Mouse (Mus musculus) midbrain, embryonic 15.5 days (tissue): ENCODE results near the gene Dhx37. TPM values are rescaled to one million over a fixed set of nuclear protein-coding genes. Genes with fewer than 3 reads are reported as not detected.
A peak's percentile ranks its signal among the peaks of the same experiment; 100 is the strongest.

Experiments used
- ATAC-seq: fragments of 200-750 bp; cut with Nextera tagmentation; replicated peaks from 2 replicates; pipeline ENCODE4 v1.8.0; 2017; ENCODE audit warnings: moderate TSS enrichment
- H3K27ac ChIP-seq: fragments of 300-500 bp; sonication (generic); 2 replicates; pipeline ENCODE4 v1.5.1; 2015; ENCODE audit warnings: mild to moderate bottlenecking, inconsistent platforms
- H3K27me3 ChIP-seq: fragments of 300-500 bp; sonication (generic); replicated peaks from 2 replicates; pipeline ENCODE4 v1.6.1; 2015; ENCODE audit warnings: inconsistent platforms
- H3K36me3 ChIP-seq: fragments of 300-500 bp; sonication (generic); replicated peaks from 2 replicates; pipeline ENCODE4 v1.6.1; 2015; ENCODE audit warnings: inconsistent platforms
- H3K4me1 ChIP-seq: fragments of 300-500 bp; sonication (generic); 2 replicates; pipeline ENCODE4 v1.6.1; 2015; ENCODE audit warnings: inconsistent platforms
- H3K4me2 ChIP-seq: fragments of 300-500 bp; sonication (generic); 2 replicates; pipeline ENCODE4 v1.6.1; 2015; ENCODE audit warnings: inconsistent platforms, mild to moderate bottlenecking, moderate library complexity
- H3K4me3 ChIP-seq: fragments of 300-500 bp; sonication (generic); 2 replicates; pipeline ENCODE4 v1.5.1; 2015; ENCODE audit warnings: mild to moderate bottlenecking, inconsistent platforms
- H3K9ac ChIP-seq: fragments of 300-500 bp; sonication (generic); 2 replicates; pipeline ENCODE4 v1.6.1; 2015; ENCODE audit warnings: mild to moderate bottlenecking, inconsistent platforms
- H3K9me3 ChIP-seq: fragments of 300-500 bp; sonication (generic); 2 replicates; pipeline ENCODE4 v1.6.1; 2016; ENCODE audit warnings: inconsistent platforms
- WGBS: fragments of 180-500 bp; shearing (Covaris S2); methylation state at CpG from one replicate; pipeline ENCODE4 v1.1.7; 2015; ENCODE audit warnings: mixed read lengths; 5-methylcytosine and 5-hydroxymethylcytosine counted together
- polyA plus RNA-seq: library from polyadenylated mRNA; unstranded; fragments of >200 nt; fragmentation: Nextera tagmentation; extraction: Ambion mirVana; gene quantifications from 2 replicates; pipeline ENCODE4 v1.2.1, GENCODE M21; 2015

Dhx37 gene
- polyA plus RNA-seq = 14.2 and 14.8 TPM in 2 replicates

DNA sequence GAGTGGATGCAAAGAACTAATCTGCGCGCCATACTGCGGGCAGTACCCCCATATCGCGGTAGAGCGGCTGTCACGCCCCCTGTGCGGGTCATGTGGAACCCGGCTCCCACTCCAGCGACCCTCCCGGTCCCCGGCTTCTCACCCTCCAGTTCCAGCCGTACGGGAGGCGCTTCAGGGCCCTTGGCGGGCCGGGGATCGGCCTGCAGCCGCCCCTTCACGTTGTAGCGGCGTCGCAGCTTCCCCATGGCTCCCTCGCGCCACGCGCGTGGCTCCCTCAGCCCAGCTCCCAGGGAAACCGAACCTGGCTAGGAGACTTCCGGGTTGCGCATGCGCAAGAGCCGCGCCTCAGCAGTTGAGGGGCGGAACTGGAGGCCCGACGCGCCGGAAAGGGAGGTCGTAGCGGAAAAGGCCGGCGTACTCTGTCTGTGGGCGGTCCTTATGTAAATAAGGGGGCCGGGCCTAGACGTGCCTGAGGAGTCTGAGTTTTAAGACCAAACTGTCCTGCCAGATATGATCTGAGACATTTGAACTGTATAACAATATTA lies at the start of gene Dhx37:
Gene Dhx37 (minus strand): TSS at position 329 of the 545 bp plus-strand sequence.
- Histone ChIP-seq H3K36me3 (peaks cover 24% of the 10 kb centered on the region), H3K4me1 (peaks cover 12% of the 10 kb centered on the region), H3K4me3 (peak within 1 kb of the TSS; percentile 84), H3K4me2 (peak within 1 kb of the TSS; percentile 87), H3K9ac (peak within 1 kb of the TSS; percentile 83), H3K27ac (peak within 1 kb of the TSS; percentile 78), H3K9me3 (no peaks in the 10 kb centered on the region), H3K27me3 (no peaks in the 10 kb centered on the region)
- WGBS = under 1% methylated on average over 46 of the region's 46 CpGs
- ATAC-seq = peak; percentile 97

DNA sequence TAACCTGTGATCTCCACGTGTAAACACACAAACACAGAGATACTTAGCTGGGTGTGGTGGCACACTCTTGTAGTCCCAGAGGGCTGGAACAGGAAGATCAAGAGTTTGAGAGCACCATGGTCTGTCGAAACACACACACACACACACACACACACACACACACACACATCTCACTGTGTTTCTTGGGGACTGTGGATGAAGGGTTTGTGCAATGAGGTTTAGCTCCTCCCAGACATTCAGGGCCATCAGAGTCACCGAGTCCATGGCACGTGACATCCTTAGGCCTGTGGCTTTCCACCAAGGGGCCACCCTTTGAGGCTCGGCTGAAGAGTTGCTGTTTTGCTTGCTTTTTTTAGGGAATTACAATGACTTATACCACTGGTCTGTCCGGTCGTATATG lies 48.6 kb upstream of the Dhx37 start:
- WGBS = 91% methylated on average over 7 of the region's 7 CpGs
- H3K4me1 ChIP-seq = peaks cover 27% of the 10 kb centered on the region
- ATAC-seq = no peak
- H3K9ac ChIP-seq = no peak overlapping the region
- no peak overlapping the region for H3K27ac ChIP-seq
- H3K36me3 ChIP-seq = peaks cover 12% of the 10 kb centered on the region; the same call in 1 of the 2 replicates
- H3K27me3 ChIP-seq = no peaks in the 10 kb centered on the region
- no peak overlapping the region for H3K4me3 ChIP-seq
- no peak overlapping the region for H3K4me2 ChIP-seq
- no peaks in the 10 kb centered on the region for H3K9me3 ChIP-seq

DNA sequence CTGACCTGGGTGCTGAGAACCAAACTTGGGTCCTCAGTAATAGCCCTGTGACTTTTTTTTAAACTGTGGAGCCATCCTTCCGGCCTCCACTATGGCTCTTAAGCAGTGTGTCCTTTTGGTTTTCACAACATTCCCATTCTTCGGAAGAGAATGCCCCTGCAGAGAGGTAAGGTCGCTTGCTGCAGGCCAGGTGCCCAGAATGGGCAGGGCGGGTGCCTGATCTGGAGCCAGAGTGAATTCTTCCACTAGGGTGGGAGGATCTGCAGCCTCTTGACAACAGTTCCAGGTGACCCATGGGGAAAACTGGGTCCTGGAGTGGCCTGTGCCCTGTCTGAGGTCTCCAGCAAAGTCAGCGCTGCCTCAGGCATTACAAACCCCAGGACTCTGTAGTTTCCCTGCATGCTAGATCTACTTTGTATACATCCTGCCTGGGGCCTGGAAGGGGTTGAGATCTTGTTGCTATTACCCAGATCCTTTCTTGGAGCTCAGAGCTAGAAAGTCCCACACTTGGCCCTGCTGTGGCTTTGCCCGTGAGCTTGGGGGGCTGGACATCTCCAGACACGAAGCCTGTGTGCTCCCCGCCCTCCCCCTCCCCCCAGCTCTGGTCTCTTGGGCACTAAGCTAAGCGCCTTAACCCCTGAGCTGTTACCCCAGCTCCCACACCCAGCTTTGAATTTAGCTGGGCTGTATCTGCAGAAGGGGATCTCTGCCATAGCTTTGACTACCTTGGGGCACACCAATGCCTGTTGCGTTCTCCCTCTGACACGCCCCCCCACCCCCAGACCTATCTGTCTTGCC lies 46.7 kb upstream of the Dhx37 start:
- H3K36me3 ChIP-seq = peaks cover 12% of the 10 kb centered on the region; the same call in 1 of the 2 replicates
- no peak overlapping the region for H3K4me3 ChIP-seq
- H3K27me3 ChIP-seq = no peaks in the 10 kb centered on the region
- H3K9me3 ChIP-seq = no peaks in the 10 kb centered on the region
- no peak for ATAC-seq
- H3K4me1 ChIP-seq = peaks cover 37% of the 10 kb centered on the region
- 73% methylated on average over 11 of the region's 11 CpGs for WGBS
- no peak overlapping the region for H3K27ac ChIP-seq
- H3K9ac ChIP-seq = no peak overlapping the region
- H3K4me2 ChIP-seq = no peak overlapping the region

DNA sequence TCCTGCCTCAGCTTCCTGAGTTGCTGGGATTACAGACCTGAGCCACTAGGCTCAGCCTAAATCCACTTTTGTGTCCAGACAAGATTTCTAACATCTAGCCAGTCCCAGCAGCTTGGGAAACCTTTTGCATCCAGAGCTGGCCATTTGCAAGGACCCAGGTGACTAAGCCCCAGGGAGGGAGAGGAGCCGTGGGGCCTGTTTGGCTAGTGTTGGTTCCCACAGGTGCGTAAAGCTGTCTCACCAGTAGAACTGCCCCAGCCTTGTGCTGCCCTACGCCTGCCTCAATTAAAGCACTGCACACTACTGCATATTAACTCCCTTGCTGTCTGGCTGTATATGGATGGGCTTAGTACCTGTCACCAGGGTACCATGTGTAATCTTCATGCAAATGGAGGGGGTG lies 45.5 kb upstream of the Dhx37 start:
- H3K27me3 ChIP-seq = no peaks in the 10 kb centered on the region
- WGBS = 91% methylated on average over 3 of the region's 3 CpGs
- H3K9ac ChIP-seq = no peak overlapping the region
- ATAC-seq = no peak
- H3K27ac ChIP-seq = no peak overlapping the region
- H3K4me2 ChIP-seq = no peak overlapping the region
- H3K4me3 ChIP-seq = no peak overlapping the region
- peaks cover 6% of the 10 kb centered on the region; the same call in 1 of the 2 replicates for H3K36me3 ChIP-seq
- H3K4me1 ChIP-seq = peaks cover 42% of the 10 kb centered on the region
- no peaks in the 10 kb centered on the region for H3K9me3 ChIP-seq

DNA sequence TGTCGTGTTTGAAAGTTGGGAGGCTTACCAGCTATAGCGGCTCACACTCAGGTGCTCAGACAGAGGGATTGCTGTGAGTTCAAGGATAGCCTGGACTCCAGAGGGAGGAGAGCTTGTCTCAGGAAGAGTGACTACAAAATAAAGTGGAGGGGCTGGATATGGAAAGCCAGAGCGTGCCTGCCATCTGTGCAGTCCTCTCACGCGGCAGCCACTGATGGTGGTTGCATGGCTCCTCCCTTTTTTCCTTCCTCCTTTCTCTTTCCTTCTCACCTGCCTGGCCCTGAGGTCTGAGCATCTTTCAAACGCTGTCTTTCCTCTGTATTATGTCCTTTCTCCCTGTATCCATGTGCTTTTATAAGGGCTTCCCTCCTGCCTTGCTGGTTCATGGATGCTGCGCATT lies 44.1 kb upstream of the Dhx37 start:
- Histone ChIP-seq H3K4me1 (peaks cover 42% of the 10 kb centered on the region), H3K9ac (no peak overlapping the region), H3K4me2 (peak overlapping the region; percentile 78), H3K9me3 (no peaks in the 10 kb centered on the region), H3K4me3 (0 out of 2 replicates have a peak overlapping the region, but pooled peaks have one; percentile 83), H3K36me3 (peaks cover 4% of the 10 kb centered on the region; the same call in 1 of the 2 replicates), H3K27me3 (no peaks in the 10 kb centered on the region), H3K27ac (no peak overlapping the region)
- ATAC-seq = no peak
- WGBS = 90% methylated on average over 7 of the region's 7 CpGs

DNA sequence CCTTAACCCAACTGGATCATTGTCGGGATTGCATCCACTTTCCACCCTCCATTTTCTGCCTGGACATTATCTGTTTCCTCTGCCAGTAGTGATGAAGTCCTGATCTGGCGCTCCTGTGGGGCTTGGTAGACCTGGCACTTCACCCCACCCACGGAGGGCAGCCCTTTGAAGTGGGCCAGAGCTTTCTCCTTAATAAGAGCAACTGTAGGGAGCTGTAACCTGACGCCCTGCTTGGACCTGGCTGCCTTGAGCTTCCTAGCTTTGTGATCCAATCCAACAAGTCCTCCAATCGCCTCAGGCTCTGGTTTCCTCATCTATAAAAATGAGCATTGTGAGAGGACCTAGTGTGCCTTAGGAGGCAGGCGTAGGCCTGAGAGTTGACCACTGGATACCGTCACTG lies 43.6 kb upstream of the Dhx37 start:
- no peak overlapping the region for H3K9ac ChIP-seq
- ATAC-seq = no peak
- peak overlapping the region; percentile 83 for H3K4me3 ChIP-seq

DNA sequence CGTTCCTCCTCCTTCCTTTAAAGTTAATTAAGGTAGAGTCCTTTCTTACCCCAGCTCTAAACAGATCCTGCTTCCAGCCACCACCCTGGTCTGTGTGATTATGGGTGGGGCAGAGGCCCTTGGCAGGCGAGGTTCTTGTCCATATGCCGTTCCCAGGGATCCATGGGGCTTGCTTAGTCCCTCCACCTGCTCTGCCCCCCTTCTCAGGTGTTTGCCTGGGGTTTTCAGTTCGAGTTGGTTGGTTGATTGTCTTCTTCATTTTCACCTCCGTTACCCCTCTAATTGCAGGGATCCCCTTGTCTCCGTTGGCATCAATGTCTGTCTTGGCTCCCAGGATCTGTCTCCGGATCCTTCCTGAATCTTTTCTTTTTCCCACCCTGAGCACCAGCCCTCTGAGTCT lies 42.9 kb upstream of the Dhx37 start:
- peak overlapping the region; percentile 82 for H3K9ac ChIP-seq
- 66% methylated on average over 7 of the region's 7 CpGs for WGBS
- H3K4me1 ChIP-seq = peaks cover 42% of the 10 kb centered on the region
- peak overlapping the region; percentile 78 for H3K4me2 ChIP-seq
- no peak overlapping the region for H3K27ac ChIP-seq
- H3K36me3 ChIP-seq = no peaks in the 10 kb centered on the region
- no peaks in the 10 kb centered on the region for H3K27me3 ChIP-seq
- H3K9me3 ChIP-seq = no peaks in the 10 kb centered on the region
- H3K4me3 ChIP-seq = peak overlapping the region; percentile 83
- no peak for ATAC-seq

More for the DNA sequence above, 43.6 kb upstream of the Dhx37 start:
- Histone ChIP-seq H3K9me3 (no peaks in the 10 kb centered on the region), H3K27ac (no peak overlapping the region), H3K27me3 (no peaks in the 10 kb centered on the region), H3K4me1 (peaks cover 42% of the 10 kb centered on the region), H3K4me2 (peak overlapping the region; percentile 78), H3K36me3 (no peaks in the 10 kb centered on the region; the same call in 1 of the 2 replicates)
- WGBS = 71% methylated on average over 7 of the region's 7 CpGs

DNA sequence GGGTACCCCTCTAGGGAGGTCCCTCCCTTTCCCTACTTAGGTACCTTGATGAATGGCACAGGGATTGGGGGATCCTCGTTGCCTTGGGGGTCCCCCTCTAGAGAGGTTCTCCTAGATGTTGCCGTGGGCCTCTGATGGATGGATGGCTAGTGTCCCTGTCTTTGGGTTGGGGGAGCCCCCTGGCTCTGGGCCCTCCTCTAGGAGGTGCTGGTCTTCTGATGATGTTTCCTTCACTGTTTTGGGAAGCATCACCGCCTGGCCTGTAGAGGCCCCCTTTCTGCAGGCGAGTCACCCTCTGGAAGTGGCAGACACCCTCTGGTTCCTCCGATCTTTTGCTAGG lies 42.3 kb upstream of the Dhx37 start:
- Histone ChIP-seq H3K27me3 (no peaks in the 10 kb centered on the region), H3K4me1 (peaks cover 42% of the 10 kb centered on the region), H3K4me2 (peak overlapping the region; percentile 78), H3K27ac (peak overlapping the region; percentile 86), H3K9ac (peak overlapping the region; percentile 82), H3K4me3 (peak overlapping the region; percentile 83), H3K36me3 (no peaks in the 10 kb centered on the region), H3K9me3 (no peaks in the 10 kb centered on the region)
- WGBS = 7% methylated on average over 5 of the region's 5 CpGs
- ATAC-seq = no peak

DNA sequence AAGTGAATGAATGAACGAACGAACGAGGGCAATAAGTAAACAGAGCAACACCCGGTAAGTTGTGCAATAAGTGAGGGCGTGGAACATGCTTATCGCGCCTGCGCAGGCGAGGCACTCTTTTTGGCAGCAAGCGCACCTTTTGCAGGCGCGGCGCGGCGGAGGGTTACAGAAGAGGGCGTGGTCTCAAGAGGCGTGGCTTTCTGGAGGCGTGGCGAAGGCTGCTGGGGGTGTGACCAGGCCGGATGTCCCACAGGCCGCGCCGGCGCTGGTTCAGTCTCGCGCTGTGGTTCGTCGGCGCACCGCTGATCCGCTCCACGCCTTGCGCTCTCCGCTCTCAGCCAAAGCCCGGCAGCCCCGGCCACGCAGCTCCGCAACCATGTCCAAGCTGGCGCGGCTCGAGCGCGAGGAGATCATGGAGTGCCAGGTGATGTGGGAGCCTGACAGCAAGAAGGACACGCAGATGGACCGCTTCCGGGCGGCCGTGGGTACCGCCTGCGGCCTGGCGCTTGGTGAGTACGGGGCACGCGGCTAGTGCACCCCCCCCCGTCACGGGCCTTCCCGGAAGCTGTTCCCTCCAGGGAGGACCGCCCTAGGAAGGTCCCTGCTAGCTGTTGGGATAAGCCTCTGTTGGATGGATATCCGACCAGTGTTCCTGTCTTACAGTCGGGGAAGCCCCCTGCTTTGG lies 41.8 kb upstream of the Dhx37 start, which contains the start of gene Aacs:
Gene Aacs (plus strand): TSS at position 214 of the 685 bp plus-strand sequence.
- WGBS = under 1% methylated on average over 60 of the region's 60 CpGs
- H3K9me3 ChIP-seq = no peaks in the 10 kb centered on the region
- ATAC-seq = peak; percentile 92
- H3K4me2 ChIP-seq = peak within 1 kb of the TSS; percentile 78
- H3K4me1 ChIP-seq = peaks cover 38% of the 10 kb centered on the region
- no peaks in the 10 kb centered on the region for H3K27me3 ChIP-seq
- peak within 1 kb of the TSS; percentile 86 for H3K27ac ChIP-seq
- peak within 1 kb of the TSS; percentile 83 for H3K4me3 ChIP-seq
- H3K9ac ChIP-seq = peak within 1 kb of the TSS; percentile 82
- H3K36me3 ChIP-seq = no peaks in the 10 kb centered on the region

DNA sequence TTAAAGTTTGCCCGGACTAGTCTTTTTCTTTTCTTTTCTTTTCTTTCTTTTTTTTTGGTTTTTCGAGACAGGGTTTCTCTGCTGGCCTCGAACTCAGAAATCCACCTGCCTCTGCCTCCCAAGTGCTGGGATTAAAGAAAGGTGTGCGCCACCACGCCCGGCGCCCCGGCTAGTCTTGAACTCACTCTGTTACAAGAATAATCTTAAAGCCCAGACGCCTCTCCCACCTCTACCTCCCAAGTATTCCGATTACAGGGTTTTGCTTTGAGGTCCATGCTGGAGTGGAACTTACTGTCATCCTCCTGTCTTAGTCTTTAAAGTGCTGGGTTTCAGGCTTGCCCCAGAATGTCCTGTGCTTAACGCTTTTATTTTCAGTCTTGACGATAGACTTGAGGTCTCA lies 41.1 kb upstream of the Dhx37 start:
- H3K4me3 ChIP-seq = peak overlapping the region; percentile 83
- WGBS = 60% methylated on average over 12 of the region's 12 CpGs
- no peak for ATAC-seq

DNA sequence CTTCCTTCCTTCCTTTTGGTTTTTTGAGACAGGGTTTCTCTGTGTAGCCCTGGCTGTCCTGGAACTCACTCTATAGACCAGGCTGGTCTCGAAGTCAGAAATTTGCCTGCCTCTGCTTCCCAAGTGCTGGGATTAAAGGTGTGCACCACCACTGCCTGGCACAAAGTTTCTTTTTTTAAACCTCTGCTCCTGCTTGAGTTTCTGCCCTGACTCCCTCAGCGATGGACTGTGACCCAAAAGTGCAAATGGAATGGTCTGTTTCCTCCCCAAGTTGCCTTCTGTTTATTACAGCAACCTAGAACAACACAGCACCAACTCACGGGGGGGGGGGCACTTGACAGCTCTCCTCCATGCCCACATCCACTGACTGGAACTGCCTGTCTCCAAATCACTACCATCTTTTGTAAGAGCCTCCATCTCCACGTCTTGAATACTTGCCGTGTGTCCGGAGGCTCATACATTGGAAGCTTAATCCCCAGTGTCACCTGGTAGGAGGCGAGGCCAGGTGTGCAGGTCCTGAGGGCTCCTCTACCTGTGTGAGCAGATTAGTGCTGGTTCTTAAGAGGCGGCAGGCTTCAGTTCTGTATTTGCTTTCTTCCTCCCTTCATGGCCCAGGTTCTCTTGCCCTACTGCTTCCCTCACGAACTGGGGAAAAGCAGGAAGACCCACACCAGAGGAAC lies 39.0 kb upstream of the Dhx37 start:
- Histone ChIP-seq H3K4me1 (peaks cover 23% of the 10 kb centered on the region), H3K27ac (no peak overlapping the region), H3K4me3 (no peak overlapping the region)

More for the DNA sequence above, 41.1 kb upstream of the Dhx37 start:
- no peaks in the 10 kb centered on the region for H3K27me3 ChIP-seq
- H3K9ac ChIP-seq = peak overlapping the region; percentile 6; the same call in 1 of the 2 replicates
- H3K4me2 ChIP-seq = peak overlapping the region; percentile 78
- no peaks in the 10 kb centered on the region for H3K36me3 ChIP-seq
- peaks cover 33% of the 10 kb centered on the region for H3K4me1 ChIP-seq
- H3K27ac ChIP-seq = peak overlapping the region; percentile 86
- no peaks in the 10 kb centered on the region for H3K9me3 ChIP-seq

DNA sequence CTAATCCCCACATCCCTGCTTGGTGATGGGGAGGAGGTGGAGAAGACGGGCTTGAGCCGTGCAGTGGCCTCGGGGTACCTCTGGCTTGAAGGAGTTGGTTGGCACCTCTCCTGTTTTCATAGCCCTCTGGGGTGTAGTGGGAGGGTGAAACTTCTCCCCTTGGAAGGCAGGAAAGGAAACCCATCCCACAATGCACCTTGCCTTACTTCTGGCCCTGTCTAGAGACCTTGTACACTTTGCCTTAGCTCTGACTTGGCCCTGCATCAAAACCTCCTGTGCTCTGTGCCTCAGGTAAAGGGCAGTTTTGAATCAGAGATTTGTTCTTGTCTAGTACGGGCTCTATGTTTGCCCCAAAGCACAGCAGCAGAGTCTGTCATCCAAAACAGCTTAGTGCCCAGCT lies 36.8 kb upstream of the Dhx37 start:
- Histone ChIP-seq H3K9ac (no peak overlapping the region), H3K27me3 (no peaks in the 10 kb centered on the region), H3K4me2 (no peak overlapping the region), H3K9me3 (no peaks in the 10 kb centered on the region), H3K36me3 (no peaks in the 10 kb centered on the region), H3K27ac (no peak overlapping the region), H3K4me3 (no peak overlapping the region), H3K4me1 (peaks cover 5% of the 10 kb centered on the region; the same call in 1 of the 2 replicates)
- 78% methylated on average over 4 of the region's 4 CpGs for WGBS
- ATAC-seq = no peak

More for the DNA sequence above, 39.0 kb upstream of the Dhx37 start:
- Histone ChIP-seq H3K9me3 (no peaks in the 10 kb centered on the region), H3K4me2 (no peak overlapping the region), H3K27me3 (no peaks in the 10 kb centered on the region), H3K9ac (no peak overlapping the region), H3K36me3 (no peaks in the 10 kb centered on the region)
- ATAC-seq = no peak
- WGBS = 80% methylated on average over 9 of the region's 9 CpGs
